Mouse (Mus musculus) limb, embryonic 14.5 days (tissue): ENCODE data around the gene Ppard. TPM values are rescaled to one million over a fixed set of nuclear protein-coding genes. Genes with fewer than 3 reads are reported as not detected.
A peak's percentile ranks its signal among the peaks of the same experiment; 100 is the strongest.

Source experiments
- ATAC-seq: fragments of 200-750 bp; cut with Nextera tagmentation; 2 replicates; pipeline ENCODE4 v1.8.0; 2017; ENCODE audit warnings: low read depth, moderate number of reproducible peaks, moderate TSS enrichment; ENCODE audit not compliant: low FRiP score
- DNase-seq: peaks from one replicate; pipeline ENCODE4 v3.0.0-alpha.2; 2015; ENCODE audit warnings: low spot score
- H3K27ac ChIP-seq: fragments of 300-500 bp; sonication (generic); replicated peaks from 2 replicates; pipeline ENCODE4 v1.5.1; 2014; ENCODE audit warnings: low read depth, mild to moderate bottlenecking, low read length, moderate library complexity, mixed read lengths
- H3K27me3 ChIP-seq: fragments of 300-500 bp; sonication (generic); 2 replicates; pipeline ENCODE4 v1.6.1; 2014; ENCODE audit warnings: low read length, mixed read lengths; ENCODE audit not compliant: control insufficient read depth, insufficient read depth
- H3K36me3 ChIP-seq: fragments of 300-500 bp; sonication (generic); 2 replicates; pipeline ENCODE4 v1.6.1; 2014; ENCODE audit warnings: mild to moderate bottlenecking, low read length, moderate library complexity, mixed read lengths; ENCODE audit not compliant: control insufficient read depth, insufficient read depth
- H3K4me1 ChIP-seq: fragments of 300-500 bp; sonication (generic); 2 replicates; pipeline ENCODE4 v1.6.1; 2014; ENCODE audit warnings: antibody characterized with exemption, low read length, mixed read lengths; ENCODE audit not compliant: control insufficient read depth, insufficient read depth
- H3K4me2 ChIP-seq: fragments of 300-500 bp; sonication (generic); replicated peaks from 2 replicates; pipeline ENCODE4 v1.6.1; 2014; ENCODE audit warnings: low read depth, mild to moderate bottlenecking, low read length, moderate library complexity; ENCODE audit not compliant: severe bottlenecking
- H3K4me3 ChIP-seq: fragments of 300-500 bp; sonication (generic); replicated peaks from 2 replicates; pipeline ENCODE4 v1.5.1; 2014; ENCODE audit warnings: low read length
- H3K9ac ChIP-seq: fragments of 300-500 bp; sonication (generic); 2 replicates; pipeline ENCODE4 v1.6.1; 2014; ENCODE audit warnings: mild to moderate bottlenecking, low read depth, low read length, moderate library complexity; ENCODE audit not compliant: severe bottlenecking
- H3K9me3 ChIP-seq: fragments of 300-500 bp; sonication (generic); 2 replicates; pipeline ENCODE4 v1.6.1; 2016; ENCODE audit warnings: low read length; ENCODE audit not compliant: control insufficient read depth
- POLR2A ChIP-seq: fragments of 200-500 bp; IDR thresholded peaks from 2 replicates; pipeline ENCODE4 v1.8.0; 2012; ENCODE audit warnings: inconsistent platforms, mild to moderate bottlenecking, moderate library complexity, borderline replicate concordance; ENCODE audit not compliant: insufficient read depth, insufficient read length; ENCODE audit errors: extremely low read depth
- WGBS: fragments of 180-500 bp; shearing (Covaris S2); extraction: QIAGEN DNeasy Blood & Tissue Kit; methylation state at CpG from one replicate; pipeline ENCODE4 v1.1.7; 2014; 5-methylcytosine and 5-hydroxymethylcytosine counted together
- polyA plus RNA-seq, 2 experiments: library from polyadenylated mRNA; depleted of rRNA in 1 of 2; stranded (reverse) in 1 of 2; unstranded in 1 of 2; fragments of >200 nt; fragmentation: Nextera tagmentation in 1 of 2; extraction: Ambion mirVana in 1 of 2; gene quantifications; 2 replicates each; pipeline versions ENCODE4 v1.2.1 to v1.2.3; 2012 to 2014

Gene Ppard
- polyA plus RNA-seq, 2 experiments: 3.7 to 29.2 TPM

DNA sequence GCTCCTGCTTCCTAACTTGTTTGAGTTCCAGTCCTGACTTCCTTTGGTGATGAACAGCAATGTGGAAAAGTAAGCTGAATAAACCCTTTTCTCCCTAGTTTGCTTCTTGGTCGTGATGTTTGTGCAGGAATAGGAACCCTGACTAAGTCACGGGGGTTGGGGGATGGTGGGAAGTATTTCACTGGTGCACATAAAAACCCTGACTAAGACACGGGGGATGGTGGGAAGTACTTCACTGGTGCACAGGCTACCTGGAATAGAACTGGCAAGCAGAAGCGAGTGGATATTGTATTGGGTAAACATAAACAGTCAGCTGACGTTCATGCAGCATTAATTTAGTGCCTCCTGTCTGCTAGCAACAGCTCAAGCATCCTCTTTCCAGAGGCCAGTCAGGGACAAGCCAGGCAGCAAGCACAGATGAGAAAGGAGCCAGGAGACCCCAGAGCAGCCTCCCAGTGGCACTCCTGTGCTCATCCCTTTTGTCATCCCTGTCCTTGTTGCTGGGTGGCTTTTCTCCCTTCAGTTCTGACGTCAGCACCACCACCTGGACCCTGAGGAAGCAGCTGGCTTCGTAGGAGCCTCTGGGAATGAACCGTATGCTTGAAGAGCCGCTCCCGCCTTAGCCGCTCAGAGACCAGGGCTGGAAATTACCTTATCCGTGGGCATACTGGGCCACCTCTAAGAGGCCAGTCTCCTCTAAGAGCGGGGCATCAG, 30.8 kb downstream of the Ppard start:
- no peak for TF ChIP-seq POLR2A
- Histone ChIP-seq H3K9ac (no peak overlapping the region), H3K4me1 (peaks cover 3% of the 10 kb centered on the region; the same call in 1 of the 2 replicates), H3K27ac (no peak overlapping the region), H3K27me3 (no peaks in the 10 kb centered on the region), H3K4me3 (no peak overlapping the region), H3K4me2 (no peak overlapping the region), H3K36me3 (peaks cover 5% of the 10 kb centered on the region; the same call in 1 of the 2 replicates), H3K9me3 (no peaks in the 10 kb centered on the region; the same call in 1 of the 2 replicates)
- 66% methylated on average over 13 of the region's 13 CpGs for WGBS
- no peak for ATAC-seq
- no peak for DNase-seq

DNA sequence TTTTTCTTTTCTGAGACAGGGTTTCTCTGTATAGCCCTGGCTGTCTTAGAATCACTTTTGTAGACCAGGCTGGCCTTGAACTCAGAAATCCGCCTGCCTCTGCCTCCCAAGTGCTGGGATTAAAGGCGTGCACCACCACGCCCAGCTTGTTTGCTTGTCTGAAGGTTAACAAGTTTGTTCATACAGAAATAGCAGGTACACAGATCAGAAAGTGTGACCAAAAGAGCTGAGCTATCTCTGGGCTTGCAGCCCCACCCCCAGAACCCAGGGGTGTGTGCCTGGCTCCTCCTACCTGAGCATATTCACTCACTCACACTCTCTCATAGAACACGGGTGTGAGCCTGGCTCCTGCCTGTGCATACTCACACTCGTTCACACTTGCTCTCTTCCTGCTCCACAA, 34.8 kb downstream of the Ppard start:
- TF ChIP-seq POLR2A: no peak
- no peak overlapping the region for H3K9ac ChIP-seq
- H3K9me3 ChIP-seq: no peaks in the 10 kb centered on the region
- WGBS: 89% methylated on average over 5 of the region's 5 CpGs
- DNase-seq (no peak), ATAC-seq (no peak)
- no peak overlapping the region for H3K4me2 ChIP-seq
- no peaks in the 10 kb centered on the region for H3K27me3 ChIP-seq
- no peak overlapping the region for H3K27ac ChIP-seq
- H3K36me3 ChIP-seq: no peaks in the 10 kb centered on the region
- H3K4me3 ChIP-seq: no peak overlapping the region
- H3K4me1 ChIP-seq: peaks cover 6% of the 10 kb centered on the region

DNA sequence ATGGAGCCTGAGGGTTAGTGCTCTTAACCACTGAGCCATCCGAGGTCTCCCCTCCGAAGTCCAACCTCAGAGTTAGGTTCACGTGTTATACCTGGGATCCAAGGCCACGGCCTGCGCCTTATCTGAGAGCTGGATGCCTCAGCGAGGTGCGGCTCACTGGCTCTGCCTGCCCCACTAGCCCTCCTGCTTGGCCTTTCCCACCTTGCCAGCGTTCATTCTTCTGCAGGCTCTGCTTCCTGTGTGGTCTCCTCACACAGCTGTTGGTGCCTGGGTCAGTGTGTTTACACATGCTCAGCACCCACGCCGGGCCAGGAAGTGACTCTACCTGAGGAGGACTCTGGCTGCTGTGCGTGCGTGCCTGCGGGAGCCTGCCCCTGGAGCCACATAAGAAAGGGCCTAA, 37.7 kb downstream of the Ppard start:
- H3K9ac ChIP-seq: no peak overlapping the region
- no peak overlapping the region for H3K4me3 ChIP-seq
- H3K27me3 ChIP-seq: no peaks in the 10 kb centered on the region
- H3K4me1 ChIP-seq: peaks cover 3% of the 10 kb centered on the region; the same call in 1 of the 2 replicates
- DNase-seq: no peak
- H3K27ac ChIP-seq: no peak overlapping the region
- no peak overlapping the region for H3K4me2 ChIP-seq
- no peak for ATAC-seq
- no peaks in the 10 kb centered on the region for H3K36me3 ChIP-seq
- TF ChIP-seq POLR2A: no peak
- H3K9me3 ChIP-seq: no peaks in the 10 kb centered on the region
- 56% methylated on average over 13 of the region's 13 CpGs for WGBS

DNA sequence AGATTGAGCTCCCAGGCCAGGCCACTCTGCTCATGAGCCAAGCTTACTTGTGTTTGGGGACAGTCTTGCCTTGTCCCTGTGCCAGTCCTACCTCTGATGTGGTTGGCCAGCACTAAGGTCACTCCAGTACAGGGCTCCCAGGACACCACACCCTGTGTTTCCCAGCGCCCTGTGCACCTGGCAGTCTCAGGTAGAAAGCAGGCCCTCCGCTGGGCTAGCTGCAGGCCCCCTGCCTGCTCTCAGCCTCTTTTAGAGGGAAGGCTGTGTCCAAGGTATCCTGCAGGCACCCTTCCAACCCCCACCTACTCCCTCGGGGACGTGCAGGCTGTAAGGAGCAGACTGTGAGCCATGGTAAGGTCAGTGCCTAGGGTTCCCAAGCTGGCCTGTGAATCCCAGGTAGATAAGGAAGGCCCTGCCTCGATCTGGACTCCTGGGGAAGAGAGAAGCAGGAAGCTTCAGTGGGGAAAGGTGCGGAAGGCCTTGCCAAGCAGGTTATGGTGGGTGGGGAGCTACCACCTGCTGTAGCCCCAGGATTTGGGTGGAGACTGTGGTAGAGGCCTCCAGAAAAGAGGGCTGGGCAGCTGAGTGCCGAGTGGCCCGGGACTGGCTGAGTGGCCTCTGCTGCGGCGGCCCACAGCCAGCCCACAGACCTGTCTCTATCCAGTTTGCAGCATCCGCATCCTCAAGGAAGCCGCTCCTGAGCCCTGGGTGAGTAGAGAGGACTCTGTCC, 39.2 kb downstream of the Ppard start:
- no peak overlapping the region for H3K4me3 ChIP-seq
- TF ChIP-seq POLR2A: no peak

DNA sequence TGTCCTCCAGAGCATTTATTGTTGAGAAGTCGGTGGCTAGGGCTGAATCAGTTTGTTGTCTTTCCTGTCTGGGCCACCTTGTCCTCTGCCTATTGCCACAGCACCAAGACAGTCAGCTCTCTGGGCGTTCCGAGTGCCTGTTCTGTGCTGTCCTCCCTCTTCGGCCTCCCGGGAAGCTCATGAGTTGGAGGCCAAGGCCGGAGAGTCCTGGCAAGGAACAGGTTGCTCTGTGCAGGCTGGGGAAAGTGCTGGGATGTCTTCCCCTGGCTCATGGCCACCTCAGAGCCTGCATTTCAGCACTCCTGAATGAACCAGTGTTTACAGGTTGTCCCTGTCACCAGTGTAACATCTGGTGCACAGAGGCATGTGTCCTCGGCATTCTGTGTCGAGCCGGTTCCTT, 39.8 kb downstream of the Ppard start:
- Histone ChIP-seq H3K4me2 (no peak overlapping the region), H3K9me3 (no peaks in the 10 kb centered on the region), H3K9ac (no peak overlapping the region), H3K36me3 (no peaks in the 10 kb centered on the region), H3K4me3 (no peak overlapping the region), H3K4me1 (peaks cover 5% of the 10 kb centered on the region), H3K27ac (no peak overlapping the region), H3K27me3 (no peaks in the 10 kb centered on the region)
- DNase-seq (no peak), ATAC-seq (no peak)
- no peak for TF ChIP-seq POLR2A
- 75% methylated on average over 9 of the region's 9 CpGs for WGBS

More for the DNA sequence above, 39.2 kb downstream of the Ppard start:
- Histone ChIP-seq H3K4me2 (no peak overlapping the region), H3K27me3 (no peaks in the 10 kb centered on the region), H3K27ac (peak overlapping the region; percentile 30; the same call in 1 of the 2 replicates), H3K4me1 (peaks cover 3% of the 10 kb centered on the region; the same call in 1 of the 2 replicates), H3K36me3 (no peaks in the 10 kb centered on the region), H3K9me3 (no peaks in the 10 kb centered on the region), H3K9ac (no peak overlapping the region)
- ATAC-seq: no peak
- WGBS: 77% methylated on average over 12 of the region's 12 CpGs
- DNase-seq: no peak
